Mouse (Mus musculus) thymus, postnatal 25 days (tissue): ENCODE measurements around the gene Asic2.

ENCODE experiments used
- DNase-seq: peaks from one replicate; pipeline ENCODE4 v3.0.0; 2022

Gene Asic2

GRCm38 (mm10) chr11:81153161-81153840 is 815.0 kb downstream of the Asic2 start:
- DNase-seq, result no peak

GRCm38 (mm10) chr11:81152460-81153160 is 815.6 kb downstream of the Asic2 start:
- DNase-seq, result no peak

DNA sequence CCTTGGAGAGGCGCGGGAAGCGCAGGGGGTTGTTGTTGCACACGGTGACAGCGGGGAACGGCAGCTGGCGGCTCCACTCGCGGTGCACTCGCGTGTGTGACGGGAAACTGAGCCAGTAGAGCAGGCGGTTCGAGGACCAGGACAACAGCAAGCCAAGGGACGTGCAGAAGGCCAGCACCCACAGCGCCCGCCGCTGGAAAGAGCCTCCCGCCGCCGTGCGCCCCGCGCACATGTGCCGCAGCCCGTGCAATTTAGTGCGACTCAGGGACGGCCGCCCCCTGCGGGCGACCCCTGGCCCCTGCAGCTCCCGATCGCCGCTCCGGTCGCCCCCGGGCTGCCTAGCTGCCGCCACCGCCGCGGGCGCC is 816.3 kb downstream of the Asic2 start:
- no peak for DNase-seq

DNA sequence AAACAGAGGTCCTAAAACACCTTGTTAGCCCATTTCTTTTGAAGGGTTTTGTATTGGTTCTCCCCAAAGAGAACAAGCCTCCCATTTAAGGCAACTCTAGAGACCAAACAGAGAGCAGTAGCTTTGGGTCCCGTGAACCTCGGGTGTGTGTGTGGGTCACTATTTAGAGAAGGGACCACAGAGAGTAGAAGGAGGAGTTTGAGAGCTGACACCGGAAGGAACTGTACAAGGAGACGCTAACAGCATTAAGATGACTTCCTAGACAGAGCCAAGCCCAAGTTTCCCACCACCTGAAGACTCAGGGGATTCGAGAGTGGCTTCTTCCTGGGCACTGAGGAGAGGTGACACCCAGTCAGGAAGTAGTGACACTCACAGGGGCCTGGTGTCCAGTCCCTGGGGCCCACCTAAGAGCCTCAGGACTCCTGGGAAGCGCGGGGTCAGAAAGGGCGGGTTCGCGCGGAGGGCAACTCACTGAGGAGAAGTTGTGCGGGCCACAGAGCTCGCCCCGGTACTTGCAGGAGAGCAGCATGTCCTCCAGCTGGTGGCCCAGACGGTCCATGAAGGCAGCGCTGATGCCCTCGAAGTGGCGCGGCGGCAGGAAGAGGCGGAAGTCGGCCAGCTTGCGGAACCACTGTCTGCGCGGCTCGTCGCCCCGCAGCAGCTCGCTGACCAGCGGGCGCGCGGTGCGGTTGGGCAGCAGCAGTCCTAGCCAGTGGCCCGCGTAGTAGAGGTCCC is 816.8 kb downstream of the Asic2 start:
- DNase-seq, result no peak

DNA sequence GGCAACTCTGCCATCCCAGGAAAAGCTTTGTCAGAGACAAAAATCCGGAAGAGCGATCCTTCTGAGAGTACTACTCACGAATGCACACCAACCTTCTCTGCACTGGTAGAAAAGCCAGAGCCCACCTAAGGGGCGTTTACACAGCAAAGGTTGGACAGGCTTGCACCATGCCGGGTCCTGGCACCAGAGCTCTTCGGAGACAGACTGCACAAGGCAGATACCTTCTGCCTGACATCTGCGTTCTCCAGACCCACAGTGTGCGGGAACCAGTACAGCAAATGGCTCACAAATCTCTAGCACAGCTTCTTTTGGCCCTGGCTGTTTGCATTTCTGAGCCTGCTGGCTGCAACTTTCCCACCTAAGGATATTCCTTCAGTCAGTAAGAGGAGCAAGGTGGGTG is 817.6 kb downstream of the Asic2 start:
- no peak for DNase-seq

GRCm38 (mm10) chr11:81148423-81148822 is 819.8 kb downstream of the Asic2 start:
- DNase-seq, result no peak

GRCm38 (mm10) chr11:81146574-81147157 is 821.6 kb downstream of the Asic2 start:
- DNase-seq, result no peak

GRCm38 (mm10) chr11:81135141-81135540 is 833.1 kb downstream of the Asic2 start:
- no peak for DNase-seq

DNA sequence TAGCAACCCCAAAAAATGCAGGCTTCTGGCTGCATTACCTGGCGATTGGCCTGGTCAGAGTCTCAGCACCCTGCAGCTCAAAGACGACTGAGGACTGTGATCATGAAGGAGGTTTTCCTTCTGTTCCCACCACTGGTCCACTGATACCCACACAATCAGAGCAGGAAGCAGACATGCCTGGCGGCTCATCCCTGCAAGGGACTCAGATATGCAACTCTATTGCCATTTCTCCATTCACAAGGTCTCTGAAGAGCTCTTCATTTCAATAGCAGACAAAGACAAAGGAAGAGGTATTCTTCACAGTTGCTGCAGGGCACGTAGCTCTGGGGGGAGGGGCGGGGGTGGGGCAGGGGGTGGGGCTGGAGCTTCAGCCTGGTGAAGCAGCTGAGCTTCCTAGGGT is 834.3 kb downstream of the Asic2 start:
- DNase-seq, result no peak

GRCm38 (mm10) chr11:81132669-81133068 is 835.6 kb downstream of the Asic2 start:
- DNase-seq, result no peak

GRCm38 (mm10) chr11:81124363-81124762 is 843.9 kb downstream of the Asic2 start:
- no peak for DNase-seq

- no peak for DNase-seq
Measured at GRCm38 (mm10) chr11:81120024-81120576, 848.2 kb downstream of the Asic2 start.

DNA sequence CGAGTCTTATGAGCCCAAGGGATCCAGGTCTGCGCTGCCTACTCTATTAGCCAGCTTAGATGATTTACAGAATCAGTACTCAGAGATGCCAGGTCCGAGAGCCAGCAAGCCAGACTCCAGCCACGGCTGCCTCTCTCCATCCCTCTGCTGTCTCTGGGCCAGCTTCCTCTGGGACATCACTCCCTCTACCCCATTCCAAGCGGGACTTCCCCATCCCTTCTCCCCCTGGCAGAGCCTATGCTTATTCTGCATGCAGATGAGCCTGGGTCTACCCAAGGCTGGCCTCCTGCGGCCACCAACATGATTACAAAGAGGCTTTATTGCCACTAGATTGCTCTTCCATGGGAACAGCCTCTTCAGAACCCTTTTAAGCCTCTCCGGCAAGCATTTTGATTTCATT is 850.2 kb downstream of the Asic2 start:
- no peak for DNase-seq

- DNase-seq, result no peak
Measured at GRCm38 (mm10) chr11:81115666-81116065, 852.6 kb downstream of the Asic2 start.

GRCm38 (mm10) chr11:81111626-81112025 is 856.6 kb downstream of the Asic2 start:
- no peak for DNase-seq

DNA sequence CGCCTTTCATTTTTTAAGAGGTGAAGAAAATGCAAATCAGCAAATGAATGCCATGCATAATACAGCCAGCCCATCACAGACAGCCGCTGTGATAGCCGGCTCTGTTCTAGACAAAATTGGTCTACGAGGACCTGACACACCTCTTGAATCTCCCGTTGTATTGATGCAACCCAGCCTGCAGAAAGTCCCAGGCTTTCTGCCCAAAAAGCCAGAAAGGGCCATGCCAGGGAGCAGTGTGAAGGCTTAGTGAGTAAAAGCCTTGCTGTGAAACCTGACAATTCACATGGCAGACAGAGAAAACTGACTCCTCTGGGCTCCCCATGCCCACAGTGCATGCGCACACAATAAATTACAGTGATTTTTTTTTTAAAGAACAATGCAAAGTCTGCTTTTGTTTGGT is 858.2 kb downstream of the Asic2 start:
- no peak for DNase-seq

DNA sequence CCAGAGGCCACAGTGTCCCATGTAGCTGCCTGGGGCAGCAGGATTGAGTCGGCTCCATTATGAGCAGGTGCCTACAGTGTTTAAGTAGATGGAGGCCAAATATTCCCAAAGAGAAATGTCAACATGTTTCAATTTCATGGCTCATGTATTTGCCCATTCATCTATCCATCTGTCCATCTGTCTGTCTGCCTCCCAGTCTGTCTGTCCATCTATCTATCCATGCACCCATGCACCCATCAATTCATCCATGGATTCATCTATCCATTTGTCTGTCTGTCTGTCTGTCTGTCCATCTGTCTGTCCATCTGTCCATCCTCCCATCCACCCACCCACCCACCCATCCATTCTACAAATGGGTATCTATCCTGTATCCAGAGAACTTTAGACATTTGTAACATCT is 861.3 kb downstream of the Asic2 start:
- no peak for DNase-seq

DNA sequence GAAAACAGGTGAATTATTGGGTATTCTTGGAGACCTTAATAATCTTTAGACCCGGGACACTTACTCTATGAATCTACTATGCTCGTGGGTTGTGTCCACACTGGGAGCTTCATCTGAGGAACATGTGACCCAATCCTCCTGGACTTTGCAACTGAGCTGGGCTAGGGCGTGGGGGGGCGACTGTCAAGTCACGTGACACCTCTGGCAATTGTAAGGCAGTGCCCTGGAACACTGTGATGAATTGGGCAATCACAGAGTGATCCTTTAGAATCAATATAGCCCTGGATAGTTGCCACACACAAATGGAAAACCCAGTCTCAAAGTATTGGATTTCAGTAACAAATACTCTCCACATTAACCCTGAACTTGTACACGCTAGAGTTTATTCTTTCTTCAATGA is 867.4 kb downstream of the Asic2 start:
- DNase-seq, result no peak

DNA sequence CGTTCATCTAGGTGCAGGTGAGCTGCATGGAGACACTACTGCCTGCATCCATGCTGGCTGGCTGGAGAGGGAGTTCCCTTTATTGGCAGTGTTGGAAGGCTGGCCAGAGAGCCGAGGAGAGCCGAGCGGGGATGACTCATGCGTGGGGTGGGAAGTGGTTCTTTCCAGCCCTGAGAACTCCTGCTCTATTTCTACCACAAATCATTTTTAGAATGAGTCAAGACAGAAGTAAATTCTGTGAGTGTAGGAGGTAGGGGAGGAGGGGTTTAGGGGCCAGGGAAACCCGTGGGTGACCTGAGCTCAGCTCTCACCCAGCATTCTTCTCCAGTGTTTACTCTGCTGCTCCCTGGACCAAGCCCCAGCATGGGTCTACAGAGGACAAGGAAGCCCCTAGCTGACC is 872.2 kb downstream of the Asic2 start:
- DNase-seq, result no peak

DNA sequence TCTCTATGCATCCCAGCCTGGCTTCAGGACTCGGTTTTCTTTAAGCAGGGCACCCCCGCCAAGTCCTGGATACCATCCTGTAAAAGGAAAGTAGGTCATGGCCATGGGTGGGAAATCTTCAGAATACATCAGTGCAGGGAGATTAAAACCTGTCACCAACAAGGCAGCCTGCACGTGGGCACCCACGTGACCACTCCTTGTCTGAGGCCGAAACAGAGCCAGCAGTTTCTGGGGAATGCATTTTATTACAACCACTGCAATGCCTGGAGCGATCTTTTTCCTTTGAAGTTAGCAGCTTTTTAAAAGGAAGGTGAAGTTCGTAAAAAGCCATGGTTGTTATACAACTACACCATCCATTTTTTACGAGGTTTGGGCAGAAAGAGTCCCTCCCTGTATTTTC is 873.7 kb downstream of the Asic2 start:
- DNase-seq, result no peak

GRCm38 (mm10) chr11:81092161-81092560 is 876.1 kb downstream of the Asic2 start:
- no peak for DNase-seq

DNA sequence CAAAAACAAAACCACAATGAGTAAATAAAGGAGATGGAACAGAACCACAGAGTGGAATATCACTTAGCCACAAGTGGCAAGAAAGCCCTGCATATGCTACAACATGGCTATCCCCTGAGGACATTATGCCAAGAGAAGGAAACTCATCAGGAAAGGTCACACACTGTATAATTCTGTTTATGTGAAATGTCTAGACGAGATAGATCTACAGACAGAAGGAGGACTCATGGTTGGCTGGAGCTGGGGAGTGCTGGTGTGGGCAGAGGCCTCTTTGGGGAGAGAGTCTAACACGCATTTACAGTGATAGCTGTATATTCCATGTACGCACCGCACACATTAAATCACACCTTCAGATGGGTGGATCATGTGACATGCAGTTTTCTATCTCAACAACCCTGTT is 884.4 kb downstream of the Asic2 start:
- DNase-seq, result no peak

DNA sequence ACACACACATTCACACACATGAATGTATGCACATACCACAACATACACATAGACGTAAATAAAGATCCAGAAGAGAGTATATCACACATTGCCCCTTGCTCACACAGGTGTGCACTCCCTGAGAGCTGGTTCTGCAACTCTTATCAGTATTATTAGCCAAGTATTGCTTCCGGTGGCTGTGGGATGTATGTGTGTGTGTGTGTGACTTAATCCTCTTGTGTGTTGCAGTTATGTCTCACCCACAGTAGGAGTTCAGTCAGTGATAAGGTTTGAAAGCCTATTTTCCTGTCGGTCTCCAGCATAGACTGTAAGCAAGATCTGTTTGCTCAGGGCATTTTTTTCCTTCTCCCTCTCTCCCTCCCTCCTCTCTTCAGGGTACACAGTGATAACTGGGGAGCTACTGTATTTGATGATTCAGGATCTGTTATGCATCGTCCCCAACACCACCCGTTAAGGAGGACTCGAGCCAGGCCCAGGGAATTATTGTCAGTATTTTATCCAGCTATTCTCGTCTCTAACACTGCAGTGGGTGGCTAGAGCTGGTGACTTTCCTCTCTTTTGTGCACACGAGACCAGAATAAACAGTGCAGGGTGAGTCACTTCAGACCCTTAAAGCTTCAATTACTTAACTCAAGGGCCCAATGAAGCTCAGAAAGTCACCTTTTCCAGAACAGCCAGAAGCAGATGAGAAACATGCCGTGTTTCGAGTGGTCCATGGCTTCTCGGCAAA is 888.0 kb downstream of the Asic2 start:
- no peak for DNase-seq
